Mouse (Mus musculus): ENCODE measurements around the gene Map2k5. TPM values are rescaled to one million over a fixed set of nuclear protein-coding genes. Genes with fewer than 3 reads are reported as not detected.

Gene Map2k5
- total RNA-seq, 2 experiments from 2014 or later = 33.3 to 35.6 TPM

- no peak for DNase-seq
These were observed 195.3 kb downstream of the Map2k5 start for GRCm38 (mm10) chr9:63182306-63182960.

GRCm38 (mm10) chr9:63181337-63182178 lies 196.1 kb downstream of the Map2k5 start:
- no peak for DNase-seq

- DNase-seq = no peak
These were observed 199.4 kb downstream of the Map2k5 start for GRCm38 (mm10) chr9:63178296-63178695.

GRCm38 (mm10) chr9:63174001-63174721 lies 203.5 kb downstream of the Map2k5 start:
- DNase-seq = no peak

GRCm38 (mm10) chr9:63171951-63172350 lies 205.8 kb downstream of the Map2k5 start:
- no peak for DNase-seq

GRCm38 (mm10) chr9:63169127-63169526 lies 208.6 kb downstream of the Map2k5 start:
- DNase-seq = no peak

- DNase-seq = no peak
These were observed 212.6 kb downstream of the Map2k5 start for GRCm38 (mm10) chr9:63165070-63165469.

GRCm38 (mm10) chr9:63163756-63164155 lies 213.9 kb downstream of the Map2k5 start:
- DNase-seq = no peak

GRCm38 (mm10) chr9:63151949-63152348 lies 225.8 kb downstream of the Map2k5 start:
- no peak for DNase-seq

GRCm38 (mm10) chr9:63151072-63151870 lies 226.4 kb downstream of the Map2k5 start:
- no peak for DNase-seq

- DNase-seq = no peak
These were observed 227.5 kb downstream of the Map2k5 start for GRCm38 (mm10) chr9:63150086-63150800.

GRCm38 (mm10) chr9:63149372-63149766 lies 228.3 kb downstream of the Map2k5 start:
- DNase-seq = no peak

- DNase-seq = no peak
These were observed 229.0 kb downstream of the Map2k5 start, which contains the start of gene Skor1 for GRCm38 (mm10) chr9:63148410-63149371. Gene Skor1 (minus strand): TSS chr9:63148961.

- no peak for DNase-seq
These were observed 229.8 kb downstream of the Map2k5 start for GRCm38 (mm10) chr9:63147786-63148409.

- DNase-seq = no peak
These were observed 230.4 kb downstream of the Map2k5 start for GRCm38 (mm10) chr9:63147296-63147695.

- DNase-seq = no peak
These were observed 230.8 kb downstream of the Map2k5 start for GRCm38 (mm10) chr9:63146856-63147274.

GRCm38 (mm10) chr9:63146126-63146855 lies 231.4 kb downstream of the Map2k5 start:
- no peak for DNase-seq

GRCm38 (mm10) chr9:63145249-63146125 lies 232.2 kb downstream of the Map2k5 start:
- DNase-seq = no peak
